Mouse (Mus musculus) midbrain, embryonic 11.5 days (tissue): ENCODE results near the gene Prkd2. TPM values are rescaled to one million over a fixed set of nuclear protein-coding genes. Genes with fewer than 3 reads are reported as not detected.

ENCODE experiments used
- ATAC-seq: fragments of 200-750 bp; cut with Nextera tagmentation; 2 replicates; pipeline ENCODE4 v1.8.0; 2017; ENCODE audit warnings: moderate TSS enrichment, moderate library complexity; ENCODE audit not compliant: low FRiP score
- DNase-seq: peaks from one replicate; pipeline ENCODE4 v3.0.0; 2015; ENCODE audit warnings: low spot score; ENCODE audit errors: missing footprints
- H3K27ac ChIP-seq: fragments of 300-500 bp; sonication (generic); 2 replicates; pipeline ENCODE4 v1.5.1; 2014; ENCODE audit warnings: low read depth, low read length
- H3K27me3 ChIP-seq: fragments of 300-500 bp; sonication (generic); 2 replicates; pipeline ENCODE4 v1.6.1; 2014; ENCODE audit warnings: mild to moderate bottlenecking, low read length, moderate library complexity, mixed read lengths; ENCODE audit not compliant: control insufficient read depth, insufficient read depth
- H3K36me3 ChIP-seq: fragments of 300-500 bp; sonication (generic); 2 replicates; pipeline ENCODE4 v1.6.1; 2014; ENCODE audit warnings: mild to moderate bottlenecking, low read length, moderate library complexity, mixed read lengths; ENCODE audit not compliant: control insufficient read depth, insufficient read depth
- H3K4me1 ChIP-seq: fragments of 300-500 bp; sonication (generic); 2 replicates; pipeline ENCODE4 v1.6.1; 2014; ENCODE audit warnings: low read length; ENCODE audit not compliant: control insufficient read depth, insufficient read depth
- H3K4me2 ChIP-seq: fragments of 300-500 bp; sonication (generic); 2 replicates; pipeline ENCODE4 v1.6.1; 2014; ENCODE audit warnings: mild to moderate bottlenecking, moderate library complexity
- H3K4me3 ChIP-seq: fragments of 300-500 bp; sonication (generic); 2 replicates; pipeline ENCODE4 v1.5.1; 2014; ENCODE audit warnings: low read depth, low read length
- H3K9ac ChIP-seq: fragments of 300-500 bp; sonication (generic); 2 replicates; pipeline ENCODE4 v1.6.1; 2014; ENCODE audit warnings: low read length
- H3K9me3 ChIP-seq: fragments of 300-500 bp; sonication (generic); 2 replicates; pipeline ENCODE4 v1.6.1; 2016; ENCODE audit warnings: low read length; ENCODE audit not compliant: control insufficient read depth
- WGBS: fragments of 180-500 bp; shearing (Covaris S2); extraction: QIAGEN DNeasy Blood & Tissue Kit; methylation state at CpG from one replicate; pipeline ENCODE4 v1.1.7; 2014; 5-methylcytosine and 5-hydroxymethylcytosine counted together
- polyA plus RNA-seq: library from polyadenylated mRNA; unstranded; fragments of >200 nt; fragmentation: Nextera tagmentation; extraction: Ambion mirVana; gene quantifications from 2 replicates; pipeline ENCODE4 v1.2.1, GENCODE M21; 2014

Prkd2 gene
- polyA plus RNA-seq, 1 experiment from 2014 or later: 10.3 TPM

GRCm38 (mm10) chr7:16890944-16891343 is 48.2 kb downstream of the Prkd2 start:
- H3K9ac ChIP-seq: peak overlapping the region; percentile 27
- H3K4me2 ChIP-seq: peak overlapping the region; percentile 45
- H3K4me3 ChIP-seq: peak overlapping the region; percentile 4; the same call in 1 of the 2 replicates
- no peak overlapping the region; the same call in 1 of the 2 replicates for H3K27ac ChIP-seq
- 2% methylated on average over 19 of the region's 23 CpGs for WGBS
- peaks cover 5% of the 10 kb centered on the region; the same call in 1 of the 2 replicates for H3K36me3 ChIP-seq
- peaks cover 3% of the 10 kb centered on the region; the same call in 1 of the 2 replicates for H3K9me3 ChIP-seq
- H3K4me1 ChIP-seq: peaks cover 22% of the 10 kb centered on the region
- H3K27me3 ChIP-seq: peaks cover 46% of the 10 kb centered on the region
- DNase-seq: peak; percentile 91
- ATAC-seq: no peak

DNA sequence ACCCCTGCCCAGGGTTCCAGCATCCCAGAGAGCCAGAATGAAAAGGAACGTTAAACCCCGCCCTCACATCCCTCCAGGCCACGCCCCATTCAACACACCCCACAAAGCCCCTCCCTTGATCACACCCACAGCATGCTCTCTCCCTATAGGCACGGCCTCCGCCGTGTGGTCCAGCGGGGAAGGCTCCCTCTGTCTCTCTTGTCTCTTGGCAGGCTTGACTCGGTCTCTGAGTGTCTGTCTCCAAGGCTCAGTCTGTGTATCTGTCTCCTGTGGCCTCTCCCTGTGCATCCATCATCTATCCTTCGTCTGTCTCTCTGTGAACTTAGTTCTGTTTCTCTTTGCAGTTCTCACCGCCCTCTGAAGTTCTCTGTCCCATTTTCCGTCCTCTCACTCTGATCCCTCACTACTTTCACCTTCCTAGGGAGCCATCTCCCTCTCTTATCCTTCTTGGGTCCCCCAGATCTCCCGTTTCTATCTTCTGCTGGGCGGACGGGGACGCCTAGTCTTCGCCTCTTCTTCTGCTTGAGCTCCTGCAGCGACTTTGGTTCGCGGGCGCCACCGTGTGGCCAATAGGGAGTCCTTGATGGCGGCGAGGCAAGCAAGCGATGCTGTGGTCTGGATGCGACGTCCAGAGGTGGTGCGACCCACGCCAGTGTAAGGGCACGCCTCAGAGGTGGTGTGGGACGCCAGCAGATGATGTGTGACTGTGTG is 49.1 kb downstream of the Prkd2 start, which contains the start of gene Gng8:
TSS of gene Gng8 (plus strand) at position 146 of the 711 bp plus-strand sequence.
- peak; percentile 99 for DNase-seq
- H3K36me3 ChIP-seq: no peaks in the 10 kb centered on the region
- H3K4me1 ChIP-seq: peaks cover 22% of the 10 kb centered on the region
- peak; percentile 82 for ATAC-seq
- peak within 1 kb of the TSS; percentile 44 for H3K9ac ChIP-seq
- WGBS: under 1% methylated on average over 30 of the region's 30 CpGs
- peak within 1 kb of the TSS; percentile 17; the same call in 1 of the 2 replicates for H3K4me3 ChIP-seq
- H3K27me3 ChIP-seq: peaks cover 38% of the 10 kb centered on the region
- H3K9me3 ChIP-seq: no peaks in the 10 kb centered on the region
- peak within 1 kb of the TSS; percentile 45 for H3K4me2 ChIP-seq
- H3K27ac ChIP-seq: peak within 1 kb of the TSS; percentile 17; the same call in 1 of the 2 replicates

GRCm38 (mm10) chr7:16892352-16892730 is 49.6 kb downstream of the Prkd2 start:
- Histone ChIP-seq H3K9me3 (no peaks in the 10 kb centered on the region), H3K9ac (no peak overlapping the region), H3K27ac (no peak overlapping the region), H3K36me3 (no peaks in the 10 kb centered on the region), H3K4me2 (no peak overlapping the region), H3K27me3 (peaks cover 35% of the 10 kb centered on the region), H3K4me3 (no peak overlapping the region), H3K4me1 (peaks cover 22% of the 10 kb centered on the region)
- WGBS: 46% methylated on average over 9 of the region's 9 CpGs
- DNase-seq (no peak), ATAC-seq (peak; percentile 29)

DNA sequence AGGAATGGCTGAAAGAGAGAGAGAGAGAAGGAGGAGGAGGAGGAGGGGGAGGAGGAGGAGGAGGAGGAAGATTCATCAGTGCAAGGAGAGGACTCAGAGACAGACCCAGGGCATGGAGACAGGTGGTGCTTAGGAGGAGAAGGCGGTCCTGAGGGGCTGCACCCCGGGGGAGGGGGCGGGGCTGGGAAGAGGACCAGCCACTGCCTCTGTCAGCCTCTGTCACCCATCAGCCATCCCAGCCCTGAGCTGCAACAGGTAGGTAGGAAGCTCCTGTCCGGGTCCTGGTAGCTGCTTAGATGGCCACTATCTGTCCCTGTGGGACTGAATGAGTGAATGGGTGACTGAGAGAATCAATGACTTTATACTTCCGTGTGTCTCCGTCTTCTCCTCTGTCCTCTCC is 50.9 kb downstream of the Prkd2 start:
- H3K4me1 ChIP-seq: peaks cover 22% of the 10 kb centered on the region
- ATAC-seq (no peak), DNase-seq (no peak)
- H3K9me3 ChIP-seq: no peaks in the 10 kb centered on the region
- no peak overlapping the region for H3K27ac ChIP-seq
- H3K27me3 ChIP-seq: peaks cover 31% of the 10 kb centered on the region
- H3K4me3 ChIP-seq: no peak overlapping the region
- 9% methylated on average over 6 of the region's 6 CpGs for WGBS
- peak overlapping the region; percentile 14; the same call in 1 of the 2 replicates for H3K4me2 ChIP-seq
- H3K36me3 ChIP-seq: no peaks in the 10 kb centered on the region
- no peak overlapping the region for H3K9ac ChIP-seq

DNA sequence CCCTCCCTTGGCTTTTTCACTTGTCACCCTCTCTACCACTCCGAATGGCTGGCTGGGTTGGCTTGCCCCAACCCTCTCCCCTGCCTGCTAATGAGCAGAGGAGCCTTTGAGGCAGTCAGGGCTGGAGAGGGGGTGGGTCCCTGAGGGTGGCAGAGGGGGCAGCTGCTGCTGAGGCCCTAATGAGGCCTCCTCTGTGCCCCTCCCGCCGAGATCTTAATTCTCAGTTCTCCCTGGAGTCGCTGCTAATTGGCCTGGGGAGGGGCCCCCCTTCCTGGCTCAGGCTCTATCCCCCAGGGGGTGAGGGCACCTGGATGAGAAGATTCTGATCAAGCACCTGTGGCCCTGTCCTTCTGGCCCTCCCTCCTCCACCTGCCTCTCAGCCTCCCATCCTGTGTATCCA is 51.6 kb downstream of the Prkd2 start:
- no peaks in the 10 kb centered on the region for H3K36me3 ChIP-seq
- no peak overlapping the region for H3K9ac ChIP-seq
- H3K9me3 ChIP-seq: no peaks in the 10 kb centered on the region
- WGBS: 0% methylated on average over 4 of the region's 4 CpGs
- ATAC-seq: peak; percentile 23
- peaks cover 22% of the 10 kb centered on the region for H3K4me1 ChIP-seq
- peak overlapping the region; percentile 45 for H3K4me2 ChIP-seq
- H3K4me3 ChIP-seq: no peak overlapping the region
- no peak overlapping the region for H3K27ac ChIP-seq
- H3K27me3 ChIP-seq: peaks cover 31% of the 10 kb centered on the region
- no peak for DNase-seq

- DNase-seq (peak; percentile 98), ATAC-seq (peak; percentile 60)
- Histone ChIP-seq H3K9ac (peak overlapping the region; percentile 24; the same call in 1 of the 2 replicates), H3K9me3 (no peaks in the 10 kb centered on the region), H3K36me3 (no peaks in the 10 kb centered on the region), H3K27ac (no peak overlapping the region), H3K4me3 (peak overlapping the region; percentile 14; the same call in 1 of the 2 replicates), H3K4me1 (peaks cover 22% of the 10 kb centered on the region), H3K4me2 (peak overlapping the region; percentile 45), H3K27me3 (peaks cover 31% of the 10 kb centered on the region)
- under 1% methylated on average over 24 of the region's 24 CpGs for WGBS
These were observed 52.3 kb downstream of the Prkd2 start for GRCm38 (mm10) chr7:16895000-16895399.

DNA sequence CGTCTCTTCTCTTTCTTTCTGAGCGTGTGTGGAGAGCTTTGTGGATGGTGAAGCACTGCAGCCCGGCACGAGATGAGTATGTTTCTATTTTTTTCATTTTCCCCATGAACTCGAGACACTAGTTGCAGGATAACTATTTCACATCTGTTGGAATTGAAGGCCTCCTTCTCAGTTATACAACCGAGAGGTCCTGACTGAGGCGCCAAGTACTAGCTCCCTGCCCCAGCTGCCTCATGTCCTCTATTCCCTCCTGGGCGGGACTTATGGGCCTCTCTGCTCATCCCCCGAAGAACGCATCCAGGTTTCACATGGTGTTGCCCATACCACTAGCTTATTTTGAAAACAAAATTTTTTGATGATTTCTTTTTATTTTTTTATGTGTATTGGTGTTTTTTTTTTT is 52.8 kb downstream of the Prkd2 start:
- no peak overlapping the region for H3K27ac ChIP-seq
- WGBS: 33% methylated on average over 10 of the region's 10 CpGs
- H3K4me2 ChIP-seq: peak overlapping the region; percentile 45
- peak overlapping the region; percentile 14; the same call in 1 of the 2 replicates for H3K4me3 ChIP-seq
- peaks cover 28% of the 10 kb centered on the region for H3K27me3 ChIP-seq
- H3K9me3 ChIP-seq: no peaks in the 10 kb centered on the region
- peaks cover 25% of the 10 kb centered on the region for H3K4me1 ChIP-seq
- H3K9ac ChIP-seq: peak overlapping the region; percentile 24; the same call in 1 of the 2 replicates
- no peaks in the 10 kb centered on the region for H3K36me3 ChIP-seq
- no peak for DNase-seq
- no peak for ATAC-seq

DNA sequence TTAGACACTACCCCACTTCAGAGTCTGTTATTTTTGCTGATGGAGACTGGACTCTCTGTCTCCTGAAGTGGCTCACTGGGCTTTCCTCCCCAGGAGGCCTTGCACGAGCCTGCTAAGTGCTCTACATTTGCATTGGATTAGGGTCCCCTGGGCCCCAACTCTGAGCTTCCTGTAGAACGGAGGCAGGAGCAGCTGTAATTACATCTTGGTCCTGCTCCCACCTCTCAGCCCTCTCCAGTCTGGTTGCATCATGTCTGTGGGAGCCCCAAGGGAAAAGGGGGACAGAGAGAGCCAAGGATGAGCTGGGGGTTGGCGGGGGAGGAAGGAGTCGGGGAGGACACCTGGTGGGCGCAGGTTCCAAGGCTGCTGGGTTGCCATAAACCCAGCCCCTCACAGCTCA is 57.8 kb downstream of the Prkd2 start:
- Histone ChIP-seq H3K4me2 (no peak overlapping the region), H3K27ac (no peak overlapping the region), H3K27me3 (no peaks in the 10 kb centered on the region), H3K9me3 (no peaks in the 10 kb centered on the region), H3K36me3 (no peaks in the 10 kb centered on the region), H3K9ac (0 out of 2 replicates have a peak overlapping the region, but pooled peaks have one; percentile 25), H3K4me3 (no peak overlapping the region), H3K4me1 (peaks cover 8% of the 10 kb centered on the region)
- ATAC-seq (peak; percentile 26; the same call in 1 of the 2 replicates), DNase-seq (no peak)
- WGBS: 17% methylated on average over 5 of the region's 5 CpGs

- Histone ChIP-seq H3K27ac (no peak overlapping the region), H3K4me1 (peaks cover 7% of the 10 kb centered on the region), H3K9ac (no peak overlapping the region), H3K4me3 (no peak overlapping the region), H3K27me3 (no peaks in the 10 kb centered on the region), H3K36me3 (no peaks in the 10 kb centered on the region), H3K4me2 (no peak overlapping the region), H3K9me3 (no peaks in the 10 kb centered on the region)
- WGBS: 78% methylated on average over 2 of the region's 2 CpGs
- ATAC-seq (no peak), DNase-seq (no peak)
These were observed 60.8 kb downstream of the Prkd2 start for GRCm38 (mm10) chr7:16903439-16903955.
